Mouse (Mus musculus): ENCODE results near the gene Zfp580. TPM values are rescaled to one million over a fixed set of nuclear protein-coding genes. Genes with fewer than 3 reads are reported as not detected.

Zfp580 gene
- total RNA-seq, 2 experiments from 2014 or later, result 5.6 to 6.6 TPM

DNA sequence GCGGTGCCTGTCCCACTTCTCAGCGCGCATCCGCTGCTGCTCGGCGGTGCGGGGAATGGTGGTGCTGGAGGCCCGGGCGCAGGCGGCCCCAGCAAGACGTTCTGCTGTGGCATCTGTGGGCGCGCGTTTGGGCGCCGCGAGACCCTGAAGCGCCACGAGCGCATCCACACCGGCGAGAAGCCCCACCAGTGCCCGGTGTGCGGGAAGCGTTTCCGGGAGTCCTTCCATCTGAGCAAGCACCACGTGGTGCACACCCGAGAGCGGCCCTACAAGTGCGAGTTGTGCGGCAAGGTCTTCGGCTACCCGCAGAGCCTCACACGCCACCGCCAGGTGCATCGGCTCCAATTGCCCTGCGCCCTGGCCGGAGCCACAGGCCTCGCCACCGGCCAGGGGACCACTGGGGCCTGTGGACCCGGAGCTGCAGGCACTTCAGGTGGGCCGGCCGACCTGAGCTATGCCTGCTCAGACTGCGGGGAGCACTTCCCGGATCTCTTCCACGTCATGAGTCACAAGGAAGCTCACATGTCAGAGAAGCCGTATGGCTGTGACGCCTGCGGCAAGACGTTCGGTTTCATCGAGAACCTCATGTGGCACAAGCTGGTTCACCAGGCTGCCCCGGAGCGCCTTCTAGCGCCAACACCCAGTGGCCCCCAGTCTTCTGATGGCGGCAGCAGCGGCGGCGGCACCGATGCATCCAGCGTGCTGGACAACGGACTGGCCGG is 20.6 kb upstream of the Zfp580 start:
- intact Hi-C loops (cut with DNase I; ENCODE audit: low total_unique reads), result no loop called here
- DNase-seq, result no peak

DNA sequence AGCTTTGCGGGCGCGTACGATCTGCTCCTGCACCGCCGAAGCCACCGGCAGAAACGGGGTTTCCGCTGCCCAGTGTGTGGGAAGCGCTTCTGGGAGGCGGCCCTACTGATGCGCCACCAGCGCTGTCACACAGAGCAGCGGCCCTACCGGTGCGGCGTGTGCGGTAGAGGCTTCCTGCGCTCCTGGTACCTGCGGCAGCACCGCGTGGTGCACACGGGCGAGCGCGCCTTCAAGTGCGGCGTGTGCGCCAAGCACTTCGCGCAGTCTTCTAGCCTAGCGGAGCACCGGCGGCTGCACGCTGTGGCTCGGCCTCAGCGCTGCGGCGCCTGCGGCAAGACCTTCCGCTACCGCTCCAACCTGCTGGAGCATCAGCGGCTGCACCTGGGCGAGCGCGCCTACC is 19.8 kb upstream of the Zfp580 start:
- DNase-seq, result no peak

DNA sequence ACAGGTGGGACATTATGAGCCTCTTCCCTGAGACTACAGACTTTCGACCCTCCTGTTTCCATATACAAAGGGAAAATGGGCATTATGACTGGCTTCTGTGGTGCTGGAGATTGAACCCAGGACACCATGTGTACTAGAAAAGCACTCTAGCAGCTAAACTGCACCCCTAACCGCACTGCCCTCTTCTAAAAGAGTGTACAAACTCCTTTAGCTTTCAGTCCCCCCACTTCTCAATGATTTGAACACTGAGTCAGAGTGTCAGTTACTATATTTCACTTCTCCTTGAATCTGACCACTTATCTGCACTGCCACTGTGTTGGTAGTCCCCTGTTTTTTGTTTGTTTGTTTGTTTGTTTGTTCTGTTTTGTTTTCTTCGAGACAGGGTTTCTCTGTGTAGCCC is 17.5 kb upstream of the Zfp580 start, which contains the start of gene 4632433K11Rik:
TSS of gene 4632433K11Rik (plus strand) at position 301 of the 400 bp plus-strand sequence.
- no peak for DNase-seq
- intact Hi-C loops (cut with DNase I; ENCODE audit: low total_unique reads), result no loop called here

More for the DNA sequence above, 19.8 kb upstream of the Zfp580 start:
- intact Hi-C loops (cut with DNase I; ENCODE audit: low total_unique reads), result no loop called here

DNA sequence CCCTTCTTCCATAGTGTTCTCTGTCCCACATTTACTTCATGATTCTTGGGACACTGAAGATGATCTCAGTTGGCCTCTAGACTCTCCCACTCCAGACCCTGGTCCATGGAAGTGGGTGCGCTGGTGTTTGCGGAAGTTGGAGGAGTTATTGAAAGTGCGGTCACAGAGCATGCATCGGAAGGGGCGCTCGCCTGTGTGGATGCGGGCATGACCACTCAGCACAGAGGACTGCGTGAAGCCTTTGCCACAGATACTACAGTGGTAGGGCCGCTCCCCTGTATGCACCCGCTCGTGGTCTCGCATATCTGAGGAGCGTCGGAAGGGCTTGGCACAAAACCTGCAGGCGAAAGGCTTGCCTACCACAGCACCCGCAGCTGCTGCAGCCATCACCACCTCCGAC is 15.7 kb upstream of the Zfp580 start:
- no peak for DNase-seq
- intact Hi-C loops (cut with DNase I; ENCODE audit: low total_unique reads), result no loop called here

GRCm38 (mm10) chr7:5036136-5036535 is 15.2 kb upstream of the Zfp580 start:
- intact Hi-C loops (cut with DNase I; ENCODE audit: low total_unique reads), result no loop called here
- no peak for DNase-seq

DNA sequence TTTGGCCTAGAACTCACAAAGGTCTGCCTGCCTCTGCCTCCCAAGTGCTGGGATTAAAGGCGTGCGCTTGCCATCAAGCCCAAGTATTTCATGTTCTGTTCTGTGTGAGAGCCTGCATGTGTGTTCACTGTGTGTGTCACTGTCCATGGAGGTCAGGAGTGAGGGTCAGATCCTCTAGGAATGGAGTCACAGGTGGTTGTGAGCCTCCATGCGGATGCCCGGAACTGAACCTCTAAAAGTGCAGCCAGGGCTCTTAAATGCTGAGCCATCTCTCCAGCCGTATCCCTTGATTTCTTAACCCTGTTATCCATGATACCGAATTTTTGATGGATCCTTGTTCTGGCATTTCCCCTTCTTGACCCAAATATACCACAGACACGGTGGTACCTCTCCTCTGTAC is 14.3 kb upstream of the Zfp580 start:
- intact Hi-C loops (cut with DNase I; ENCODE audit: low total_unique reads), result no loop called here
- DNase-seq, result no peak

DNA sequence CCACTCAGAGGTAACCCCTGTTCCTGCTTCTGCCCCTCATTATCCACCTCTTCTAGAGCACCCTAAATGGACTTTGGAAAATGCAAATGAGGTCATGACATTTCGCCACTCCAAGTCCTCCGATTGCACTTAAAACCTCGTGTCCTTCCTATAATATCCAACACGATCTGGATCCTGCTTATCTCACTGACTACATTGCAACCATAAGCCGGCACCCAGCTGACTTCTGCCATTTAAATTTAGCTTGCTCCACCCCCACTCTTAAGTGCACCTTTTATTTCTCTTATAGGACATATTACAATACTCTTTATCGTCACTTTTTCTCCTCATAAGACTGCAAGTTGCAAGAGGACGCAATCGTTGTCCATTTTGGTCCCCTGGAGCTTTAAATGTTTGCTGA is 13.9 kb upstream of the Zfp580 start:
- no peak for DNase-seq
- intact Hi-C loops (cut with DNase I; ENCODE audit: low total_unique reads), result no loop called here

DNA sequence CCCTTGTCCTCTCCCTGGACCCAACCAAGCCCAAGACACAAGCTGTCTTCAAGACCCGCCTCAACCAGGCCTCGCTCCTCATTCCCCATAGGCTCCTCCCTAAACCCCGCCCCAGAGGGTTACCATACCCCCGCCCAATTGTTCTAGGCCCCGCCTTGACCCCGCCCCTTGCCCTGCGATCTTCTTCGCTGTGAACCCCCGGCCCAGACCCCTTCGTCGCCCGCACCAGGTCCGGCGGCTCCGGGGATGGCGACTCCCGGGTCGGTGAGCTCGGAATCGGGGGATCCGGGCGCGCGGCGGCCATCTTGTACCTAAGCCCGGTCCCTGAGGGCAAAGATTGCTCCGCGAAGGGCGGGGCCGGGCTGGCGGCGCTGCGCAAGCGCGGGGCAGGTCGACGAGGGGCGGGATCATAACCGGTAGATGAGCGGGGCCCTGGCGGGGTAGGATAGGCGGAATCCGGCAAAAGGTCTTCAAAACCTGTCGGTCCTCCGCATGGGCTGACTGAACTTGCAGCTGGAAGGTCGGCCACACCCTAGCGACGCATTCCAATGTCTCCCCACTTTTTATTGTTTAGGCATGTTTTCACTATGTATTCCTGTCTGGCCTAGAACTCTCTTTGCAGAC is 13.1 kb upstream of the Zfp580 start, which contains the start of gene Zfp784:
TSS of gene Zfp784 (minus strand) at position 338 of the 624 bp plus-strand sequence.
- intact Hi-C loops (cut with DNase I; ENCODE audit: low total_unique reads), result no loop called here

DNA sequence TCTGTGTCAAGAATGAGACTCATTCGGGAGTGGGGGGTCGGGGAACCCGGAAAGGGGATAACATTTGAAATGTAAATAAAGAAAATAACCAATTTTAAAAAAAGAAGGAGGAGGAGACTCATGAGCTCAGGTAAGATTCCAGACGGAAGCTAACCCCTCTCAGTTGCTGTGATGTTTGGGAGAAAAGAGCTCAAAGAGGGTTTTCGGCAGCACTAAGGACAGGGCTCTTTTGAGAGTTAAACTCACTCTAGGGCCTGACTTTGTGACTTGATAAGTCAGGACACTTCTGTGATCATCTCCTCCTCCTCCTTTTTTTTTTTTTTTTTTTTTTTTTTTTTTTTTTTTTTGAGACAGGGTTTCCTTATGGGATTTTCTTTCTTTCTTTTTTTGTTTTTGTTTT is 12.4 kb upstream of the Zfp580 start:
- intact Hi-C loops (cut with DNase I; ENCODE audit: low total_unique reads), result no loop called here
- no peak for DNase-seq

More for the DNA sequence above, 13.1 kb upstream of the Zfp580 start, which contains the start of gene Zfp784:
- peak; percentile 94 for DNase-seq

DNA sequence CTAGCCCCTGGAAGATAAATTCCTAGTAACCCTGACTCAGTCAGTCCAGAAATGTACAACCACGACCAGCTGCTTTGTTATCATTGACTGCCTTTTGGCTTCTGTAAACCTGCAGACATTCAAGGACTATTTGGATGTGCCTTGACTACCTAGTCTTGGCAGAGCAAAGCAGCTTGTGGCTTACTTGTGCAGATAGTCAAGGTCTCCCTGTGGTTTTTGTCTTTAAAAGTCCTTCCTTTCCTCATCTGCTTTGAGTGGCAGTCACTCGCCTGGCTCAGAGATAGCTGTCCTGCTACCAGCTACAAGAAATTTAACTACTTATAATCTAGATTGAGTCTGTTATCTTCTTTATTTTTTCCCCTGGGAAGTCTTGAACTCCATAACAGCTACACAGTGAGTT is 6.4 kb upstream of the Zfp580 start:
- intact Hi-C loops (cut with DNase I; ENCODE audit: low total_unique reads), result no loop called here

GRCm38 (mm10) chr7:5046112-5046511 is 5.2 kb upstream of the Zfp580 start:
- intact Hi-C loops (cut with DNase I; ENCODE audit: low total_unique reads), result loop anchor here (2.0 kb wide), 1 partner anchor 103 kb away; no protein-coding TSS in a partner anchor
- no peak for DNase-seq

More for the DNA sequence above, 6.4 kb upstream of the Zfp580 start:
- no peak for DNase-seq

GRCm38 (mm10) chr7:5047313-5047712 is 4.0 kb upstream of the Zfp580 start:
- no peak for DNase-seq
- intact Hi-C loops (cut with DNase I; ENCODE audit: low total_unique reads), result loop anchor here (2.0 kb wide), 1 partner anchor 105 kb away; no protein-coding TSS in a partner anchor

DNA sequence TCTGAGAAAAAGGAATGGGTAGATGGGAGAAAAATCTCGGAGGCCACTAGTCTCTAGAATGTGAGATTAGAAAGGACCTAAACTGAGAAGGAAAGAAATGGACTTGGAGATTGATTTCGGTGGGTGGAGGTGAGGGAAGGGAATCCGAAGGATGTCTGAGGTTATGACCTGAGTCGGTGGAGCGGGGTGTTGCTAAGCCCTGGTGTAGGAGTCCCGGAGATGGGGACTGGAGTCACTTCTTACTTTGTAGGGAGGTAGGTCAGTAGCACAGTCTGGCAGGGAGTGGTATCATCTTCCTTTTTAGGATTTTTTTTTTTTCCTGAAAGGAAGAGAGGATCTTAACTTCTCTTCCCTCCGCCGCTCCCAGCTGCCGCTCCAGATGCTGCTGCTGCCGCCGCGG is 1.1 kb downstream of the Zfp580 start:
- no peak for DNase-seq
- intact Hi-C loops (cut with DNase I; ENCODE audit: low total_unique reads), result loop anchor here (2.0 to 5.0 kb wide), 2 partner anchors 35 to 56 kb away; partner anchors contain the start of genes Gm44973 and Zfp579

GRCm38 (mm10) chr7:5052931-5053343 is 1.6 kb downstream of the Zfp580 start:
- intact Hi-C loops (cut with DNase I; ENCODE audit: low total_unique reads), result loop anchor here (2.0 to 5.0 kb wide), 2 partner anchors 36 to 56 kb away; partner anchors contain the start of genes Gm44973 and Zfp579
- no peak for DNase-seq

- DNase-seq, result peak; percentile 24
- intact Hi-C loops (cut with DNase I; ENCODE audit: low total_unique reads), result loop anchor here (2.0 to 5.0 kb wide), 2 partner anchors 36 to 57 kb away; partner anchors contain the start of genes Gm44973 and Zfp579
These were observed 2.3 kb downstream of the Zfp580 start for GRCm38 (mm10) chr7:5053456-5054179.

DNA sequence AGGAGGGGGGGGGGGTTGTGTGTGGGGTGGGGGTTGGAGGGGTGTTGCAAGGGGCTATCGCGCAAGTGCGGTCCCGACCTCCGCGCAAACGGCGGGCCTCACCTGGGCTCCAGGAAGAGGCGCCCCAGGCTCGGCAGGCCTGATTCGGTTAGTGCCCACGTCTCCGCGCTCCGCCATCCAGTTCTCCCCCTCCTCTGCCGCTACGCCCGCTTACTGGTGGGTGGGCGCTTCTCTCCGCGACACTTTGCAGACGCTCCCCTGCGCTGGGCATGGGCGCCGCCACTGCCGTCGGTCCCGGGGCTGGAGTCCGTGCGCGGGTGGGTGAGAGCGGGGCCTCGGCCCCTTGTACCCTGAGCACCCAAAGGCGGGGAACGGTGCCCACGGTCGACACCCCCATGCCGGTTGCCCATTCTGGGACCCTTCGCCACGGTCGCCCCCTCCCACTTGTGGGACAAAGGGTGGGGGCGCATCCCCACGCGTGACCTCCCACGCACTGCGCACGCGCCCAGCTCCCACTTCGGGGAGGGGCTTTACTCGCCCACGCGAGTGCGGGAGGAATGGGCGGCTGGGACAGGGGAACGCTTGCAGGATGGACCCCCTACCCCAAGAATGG is 5.4 kb downstream of the Zfp580 start:
- no peak for DNase-seq
- intact Hi-C loops (cut with DNase I; ENCODE audit: low total_unique reads), result no loop called here

DNA sequence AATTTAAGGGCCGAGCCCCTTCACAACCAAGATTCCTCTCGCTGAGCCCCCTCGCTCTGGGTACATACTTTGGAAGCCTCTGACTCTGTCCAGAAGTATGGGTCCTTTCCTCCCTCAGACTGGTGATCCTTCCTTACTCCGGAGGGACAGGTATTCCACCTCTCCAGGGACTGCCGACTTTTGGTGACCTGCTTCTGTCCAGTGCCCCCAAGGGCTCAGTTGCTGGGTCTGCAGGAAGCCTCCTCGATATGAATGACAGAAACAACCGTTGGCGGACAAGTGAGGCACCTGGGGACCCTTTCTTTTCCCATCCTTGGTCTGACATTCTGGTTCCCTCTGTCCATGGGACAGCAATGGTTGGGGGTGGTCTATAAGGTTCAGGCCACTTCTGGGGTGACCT is 6.0 kb downstream of the Zfp580 start:
- intact Hi-C loops (cut with DNase I; ENCODE audit: low total_unique reads), result no loop called here

GRCm38 (mm10) chr7:5057804-5058203 is 6.5 kb downstream of the Zfp580 start:
- intact Hi-C loops (cut with DNase I; ENCODE audit: low total_unique reads), result no loop called here
- DNase-seq, result no peak

More for the DNA sequence above, 6.0 kb downstream of the Zfp580 start:
- no peak for DNase-seq

- intact Hi-C loops (cut with DNase I; ENCODE audit: low total_unique reads), result no loop called here
- no peak for DNase-seq
These were observed 7.3 kb downstream of the Zfp580 start for GRCm38 (mm10) chr7:5058631-5059030.
